Mouse (Mus musculus): ENCODE results near the gene Tas1r2.

The Tas1r2 gene

DNA sequence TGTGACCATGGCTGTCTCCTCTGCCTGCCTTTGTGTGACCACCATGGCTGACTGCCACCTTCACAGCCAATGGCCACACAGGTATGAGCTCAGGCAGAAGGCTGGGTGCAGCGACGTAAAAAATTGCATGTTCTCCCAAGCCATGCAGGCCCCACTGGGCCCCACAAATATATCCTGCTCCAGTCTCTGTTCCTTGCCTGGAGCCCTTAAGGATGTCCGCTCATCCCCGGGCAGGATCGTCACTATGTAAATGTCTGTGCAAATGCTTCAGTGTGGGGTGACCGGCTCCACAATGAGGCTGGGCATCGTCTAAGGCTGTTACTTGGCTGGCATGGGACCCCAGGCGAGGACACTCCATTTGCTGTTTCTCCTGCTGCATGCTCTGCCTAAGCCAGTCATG, at the start of gene Tas1r2:
TSS of gene Tas1r2 (plus strand) at position 301 of the 400 bp plus-strand sequence.
- DNase-seq (ENCODE audit: low spot score in 2 of 2) = no peak

GRCm38 (mm10) chr4:139605216-139605615, 48.1 kb upstream of the Tas1r2 start:
- DNase-seq (ENCODE audit: low spot score in 2 of 2) = no peak

- DNase-seq (ENCODE audit: low spot score in 2 of 2) = no peak
Measured at GRCm38 (mm10) chr4:139606732-139607131, 46.6 kb upstream of the Tas1r2 start.

GRCm38 (mm10) chr4:139608975-139609374, 44.4 kb upstream of the Tas1r2 start:
- DNase-seq (ENCODE audit: low spot score in 2 of 2) = no peak

- no peak for DNase-seq (ENCODE audit: low spot score in 2 of 2)
Measured at GRCm38 (mm10) chr4:139610954-139611353, 42.4 kb upstream of the Tas1r2 start.

DNA sequence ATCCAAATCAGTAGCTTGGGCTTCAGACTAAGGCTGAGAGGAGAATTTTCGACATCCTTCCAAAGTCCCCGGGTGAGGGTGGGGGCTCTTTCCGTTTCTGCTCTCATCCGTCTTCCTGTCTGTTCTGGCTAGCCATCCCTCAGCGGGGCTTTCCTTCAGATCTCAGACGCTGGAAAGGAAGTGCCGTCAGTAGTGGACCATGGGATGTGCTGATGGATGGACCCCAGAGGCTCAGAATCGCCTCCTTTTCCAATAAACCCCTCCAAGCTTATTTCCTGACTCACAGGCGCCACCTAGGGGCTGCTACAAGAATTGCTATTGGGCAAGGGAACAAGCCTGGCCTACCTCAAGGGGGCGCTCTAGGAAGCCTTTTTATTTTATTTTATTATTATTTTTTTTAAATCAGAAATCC, 41.8 kb upstream of the Tas1r2 start:
- DNase-seq (ENCODE audit: low spot score in 2 of 2) = peak; percentile 77 to 88

DNA sequence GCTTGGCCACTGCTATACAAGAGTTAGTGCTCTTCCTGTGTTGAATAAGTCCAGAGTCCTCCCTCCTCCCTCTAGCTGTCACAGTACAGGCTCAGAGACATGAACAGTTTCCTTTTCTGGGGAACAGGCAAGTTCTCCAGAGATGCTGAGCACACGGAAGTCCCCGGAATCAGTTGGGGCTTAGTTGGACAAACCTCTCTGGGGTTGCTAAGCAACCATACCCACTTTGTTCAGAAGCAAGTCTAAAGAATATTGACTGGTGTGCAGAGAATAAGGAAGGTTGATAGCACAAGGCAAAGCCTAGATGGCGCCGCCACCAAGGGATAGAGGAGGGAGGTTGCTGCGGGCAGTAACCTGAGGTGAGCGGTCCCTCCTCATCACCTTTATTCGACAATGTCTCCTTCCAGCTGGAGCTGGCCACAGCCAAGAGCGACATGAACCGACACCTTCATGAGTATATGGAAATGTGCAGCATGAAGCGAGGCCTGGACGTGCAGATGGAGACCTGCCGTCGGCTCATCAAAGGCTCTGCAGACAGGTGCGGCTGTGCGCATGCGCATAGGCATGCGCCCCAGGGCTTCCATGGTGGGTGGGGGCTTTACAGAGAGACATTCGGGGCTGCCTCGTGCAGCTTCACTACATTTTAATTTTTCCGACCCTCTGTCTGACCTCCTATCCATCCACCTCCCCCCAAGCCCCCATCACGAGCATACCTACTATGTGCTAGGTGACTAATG, 38.6 kb upstream of the Tas1r2 start:
- no peak for DNase-seq (ENCODE audit: low spot score in 2 of 2)

- DNase-seq (ENCODE audit: low spot score in 2 of 2) = no peak
Measured at GRCm38 (mm10) chr4:139616276-139617000, 36.9 kb upstream of the Tas1r2 start.

GRCm38 (mm10) chr4:139617001-139617364, 36.4 kb upstream of the Tas1r2 start:
- peak in 1 of 2 experiments; percentile 48 for DNase-seq (ENCODE audit: low spot score in 2 of 2)

DNA sequence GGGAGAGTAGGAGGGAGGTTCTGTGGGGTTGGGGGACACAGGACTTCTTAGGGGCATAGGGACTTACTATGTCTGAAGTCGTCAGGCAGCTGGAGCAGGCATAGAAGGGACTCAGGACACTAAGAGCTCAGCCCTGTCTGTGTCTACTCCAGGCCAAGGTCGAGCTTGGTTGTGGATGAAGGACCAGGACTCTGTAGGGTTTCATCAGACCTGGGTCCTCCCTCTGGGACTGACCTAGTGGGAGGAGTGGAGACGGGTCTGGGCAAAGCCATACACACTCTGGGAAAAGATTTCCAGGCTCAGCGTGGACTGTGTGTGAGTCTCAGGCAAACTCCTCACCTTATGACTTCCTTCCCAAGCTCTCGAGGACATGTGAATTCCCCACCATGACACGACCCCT, 33.6 kb upstream of the Tas1r2 start:
- no peak for DNase-seq (ENCODE audit: low spot score in 2 of 2)

- peak; percentile 61 to 84 for DNase-seq (ENCODE audit: low spot score in 2 of 2)
Measured at GRCm38 (mm10) chr4:139622373-139623282, 30.7 kb upstream of the Tas1r2 start, which contains the start of gene Aldh4a1. Gene Aldh4a1, plus strand, starts transcription at chr4:139622866.

- no peak for DNase-seq (ENCODE audit: low spot score in 2 of 2)
Measured at GRCm38 (mm10) chr4:139623434-139624115, 29.8 kb upstream of the Tas1r2 start.

- no peak for DNase-seq (ENCODE audit: low spot score in 2 of 2)
Measured at GRCm38 (mm10) chr4:139624116-139624489, 29.2 kb upstream of the Tas1r2 start.

DNA sequence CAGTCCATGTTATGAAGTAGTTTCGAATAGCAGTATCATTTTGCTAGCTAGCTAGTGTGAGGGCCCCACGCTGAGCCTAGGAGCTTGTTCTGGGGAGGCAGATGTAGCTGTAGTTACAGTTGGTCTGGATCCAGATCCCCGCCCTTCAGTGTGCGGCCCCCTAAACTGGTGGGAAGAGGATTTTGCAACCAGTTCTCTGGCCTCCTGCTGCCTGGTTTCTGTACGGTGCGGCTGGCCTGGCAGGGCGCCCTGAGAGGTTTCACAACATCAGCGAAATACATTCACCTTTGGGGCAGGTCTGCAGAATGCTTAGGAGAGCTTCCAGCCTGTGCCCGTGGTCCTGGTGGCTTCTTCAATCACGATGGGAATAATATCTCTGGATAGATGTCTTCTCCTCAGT, 28.6 kb upstream of the Tas1r2 start:
- DNase-seq (ENCODE audit: low spot score in 2 of 2) = no peak

GRCm38 (mm10) chr4:139627361-139627760, 26.0 kb upstream of the Tas1r2 start:
- no peak for DNase-seq (ENCODE audit: low spot score in 2 of 2)

DNA sequence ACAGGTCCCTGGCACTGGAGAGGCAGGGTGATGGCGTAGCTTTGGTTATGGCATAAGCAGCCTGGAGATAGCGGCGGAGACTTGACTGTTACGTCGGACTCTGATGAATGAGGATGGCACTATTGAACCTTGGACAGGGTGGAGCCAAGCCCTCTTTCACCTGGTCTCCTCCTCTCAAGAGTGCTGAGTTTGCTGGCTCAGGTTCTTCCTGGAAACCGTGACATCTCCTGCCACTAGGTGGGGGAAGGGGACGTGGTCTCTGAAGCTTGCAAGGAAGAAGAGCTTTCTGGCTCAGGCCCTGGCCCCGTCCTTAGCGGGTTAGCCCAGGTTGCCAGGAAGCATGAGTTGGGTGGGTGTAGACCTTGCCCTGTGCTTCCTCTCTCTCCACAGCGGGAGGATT, 23.2 kb upstream of the Tas1r2 start:
- DNase-seq (ENCODE audit: low spot score in 2 of 2) = no peak

DNA sequence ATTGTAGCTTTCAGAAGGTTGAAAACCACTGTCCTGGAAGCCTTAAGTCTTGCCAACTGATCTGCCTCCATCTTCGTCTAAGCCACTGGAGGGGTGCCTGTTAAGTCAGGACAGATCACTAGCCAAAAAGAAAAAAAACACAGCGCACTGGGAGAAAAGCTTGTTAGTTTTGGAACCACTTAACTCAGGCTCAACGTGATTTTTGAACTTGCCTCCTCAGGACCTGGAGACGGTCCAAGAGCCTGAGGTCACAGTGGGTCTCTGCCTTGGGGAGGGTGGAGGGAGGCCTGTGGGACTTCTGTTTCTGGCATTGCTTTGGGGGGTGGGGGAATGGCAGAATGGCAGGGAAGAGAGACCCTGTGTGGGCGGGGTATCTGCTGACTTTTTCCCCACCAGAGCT, 22.2 kb upstream of the Tas1r2 start:
- no peak for DNase-seq (ENCODE audit: low spot score in 2 of 2)

GRCm38 (mm10) chr4:139631569-139632253, 21.6 kb upstream of the Tas1r2 start:
- DNase-seq (ENCODE audit: low spot score in 2 of 2) = no peak

GRCm38 (mm10) chr4:139632254-139632580, 21.1 kb upstream of the Tas1r2 start:
- DNase-seq (ENCODE audit: low spot score in 2 of 2) = no peak

DNA sequence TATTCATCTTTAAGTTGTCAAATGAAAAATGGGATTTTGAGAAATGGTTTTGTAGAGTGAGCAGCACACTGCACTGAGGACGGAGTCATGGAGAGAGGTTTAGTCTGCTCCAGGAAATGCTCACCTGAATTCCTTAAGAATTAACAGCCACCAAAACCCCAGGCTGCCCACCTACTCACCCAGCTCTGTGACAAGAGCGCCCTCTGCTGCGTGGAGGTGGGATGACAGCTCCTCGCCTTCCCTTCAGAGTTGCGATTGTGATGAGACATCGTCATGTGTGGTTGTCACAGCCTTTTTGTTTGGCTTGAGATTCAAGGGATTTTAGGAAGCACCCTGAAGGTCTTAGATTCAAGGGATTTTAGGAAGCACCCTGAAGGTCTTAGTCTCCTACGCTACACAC, 17.0 kb upstream of the Tas1r2 start:
- DNase-seq (ENCODE audit: low spot score in 2 of 2) = peak; percentile 72 to 86

DNA sequence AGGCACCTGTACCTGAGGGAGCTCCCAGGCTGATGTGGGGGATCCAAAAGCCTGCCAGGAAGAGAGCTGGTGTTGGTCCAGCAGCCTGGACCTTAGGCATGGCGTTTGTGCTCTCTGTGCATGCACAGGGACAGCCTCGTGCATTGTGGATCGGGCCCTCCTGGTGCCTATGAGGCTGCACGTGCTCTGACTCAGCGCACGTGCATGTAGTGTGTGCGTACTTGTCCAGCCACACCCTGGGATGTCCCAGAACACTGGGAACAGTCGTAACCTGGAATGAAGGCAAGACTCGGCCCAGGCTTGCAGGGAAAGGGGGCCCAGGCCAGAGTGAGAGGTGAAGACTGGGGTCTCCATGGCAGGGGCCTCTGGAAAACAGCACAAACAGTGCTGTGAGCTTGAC, 15.5 kb upstream of the Tas1r2 start:
- no peak for DNase-seq (ENCODE audit: low spot score in 2 of 2)
